Mouse (Mus musculus) ES-E14 (cell line): ENCODE data around the gene Cga. TPM values are rescaled to one million over a fixed set of nuclear protein-coding genes. Genes with fewer than 3 reads are reported as not detected.

Experiments
- DNase-seq: peaks from one replicate; pipeline ENCODE4 v3.0.0-alpha.2; 2013; ENCODE audit warnings: low read depth, low spot score
- H3K27ac ChIP-seq: 2 replicates; pipeline ENCODE4 v1.5.1; 2012; ENCODE audit warnings: low read depth, mild to moderate bottlenecking, low read length, moderate library complexity, mixed read lengths; ENCODE audit not compliant: poor library complexity, insufficient read depth, severe bottlenecking
- H3K36me3 ChIP-seq: 2 replicates; pipeline ENCODE4 v1.6.1; 2012; ENCODE audit warnings: mild to moderate bottlenecking, low read length, moderate library complexity, mixed read lengths; ENCODE audit not compliant: control insufficient read depth, poor library complexity, insufficient read depth, severe bottlenecking
- H3K4me1 ChIP-seq, 2 experiments: fragments of 150-350 bp in 1 of 2; sonication (generic) in 1 of 2; 2 replicates each; pipeline ENCODE4 v1.6.1; 2012; ENCODE audit warnings: low read length in 2 of 2, mild to moderate bottlenecking in 1 of 2, mixed read lengths in 1 of 2; ENCODE audit not compliant: control insufficient read depth in 2 of 2, insufficient read depth in 2 of 2, poor library complexity in 1 of 2
- H3K4me3 ChIP-seq, 2 experiments: fragments of 150-350 bp in 1 of 2; sonication (generic) in 1 of 2; 2 replicates each; pipeline ENCODE4 v1.5.1; 2012; ENCODE audit warnings: low read length in 2 of 2, low read depth in 1 of 2, mild to moderate bottlenecking in 1 of 2, mixed read lengths in 1 of 2; ENCODE audit not compliant: insufficient read depth in 1 of 2, poor library complexity in 1 of 2, severe bottlenecking in 1 of 2
- H3K9ac ChIP-seq: 2 replicates; pipeline ENCODE4 v1.6.1; 2012; ENCODE audit warnings: low read depth, mild to moderate bottlenecking, low read length, mixed read lengths; ENCODE audit not compliant: poor library complexity, insufficient read depth, severe bottlenecking
- H3K9me3 ChIP-seq: fragments of 150-350 bp; sonication (generic); 2 replicates; pipeline ENCODE4 v1.6.1; 2012; ENCODE audit warnings: low read depth, mild to moderate bottlenecking, low read length; ENCODE audit not compliant: control insufficient read depth, insufficient read depth
- CHD2 ChIP-seq: IDR thresholded peaks from 2 replicates; pipeline ENCODE4 v1.6.1; 2014; ENCODE audit warnings: mild to moderate bottlenecking, low read depth, low read length, inconsistent platforms
- HCFC1 ChIP-seq: IDR thresholded peaks from 2 replicates; pipeline ENCODE4 v1.6.1; 2012; ENCODE audit warnings: low read length, inconsistent platforms, borderline replicate concordance; ENCODE audit not compliant: insufficient read depth
- MAFK ChIP-seq: IDR thresholded peaks from 2 replicates; pipeline ENCODE4 v1.6.1; 2014; ENCODE audit warnings: mild to moderate bottlenecking, low read depth, low read length, inconsistent platforms; ENCODE audit not compliant: insufficient read depth
- ZC3H11A ChIP-seq: IDR thresholded peaks from 2 replicates; pipeline ENCODE4 v1.6.1; 2012; ENCODE audit warnings: low read depth, mild to moderate bottlenecking, inconsistent platforms, low read length, borderline replicate concordance
- ZNF384 ChIP-seq: IDR thresholded peaks from 2 replicates; pipeline ENCODE4 v1.6.1; 2012; ENCODE audit warnings: low read depth, low read length, inconsistent platforms
- in situ Hi-C, 2 experiments: fragments of 600-800 bp; cut with MboI; formaldehyde crosslinking; loops; one replicate each; pipeline ENCODE4 v1.15.1; 2025; ENCODE audit warnings: low sequenced_read_pairs in 2 of 2, inconsistent platforms in 1 of 2; ENCODE audit not compliant: unreplicated experiment in 2 of 2
- total RNA-seq: library from RNA; depleted of rRNA; stranded (reverse); fragments of 300-350 nt; gene quantifications from 2 replicates; pipeline ENCODE4 v1.2.3, GENCODE M21; 2012

Cga gene
- total RNA-seq, 1 experiment, result 0.89 TPM

DNA sequence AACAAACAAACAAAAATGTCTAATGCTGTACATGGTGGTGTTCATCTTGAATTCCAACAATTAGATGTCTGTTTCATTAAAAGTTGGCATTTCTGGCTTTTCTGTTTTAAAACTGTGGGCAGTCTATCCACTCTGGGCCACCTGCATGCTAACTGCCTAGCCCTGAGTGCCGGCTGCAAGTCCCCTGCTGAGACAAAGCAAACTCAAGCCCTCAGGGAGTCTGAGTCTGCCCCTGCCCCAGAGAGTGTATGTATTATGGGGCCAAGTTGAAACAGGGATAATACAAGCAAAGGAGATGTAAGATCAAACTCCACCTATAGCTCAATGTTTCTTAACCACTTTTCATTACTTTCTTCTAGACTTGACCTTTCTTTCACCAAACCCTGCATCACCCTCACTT lies 37.6 kb upstream of the Cga start:
- TF ChIP-seq HCFC1 (no peak), ZNF384 (no peak), CHD2 (no peak), ZC3H11A (no peak), MAFK (no peak)
- Histone ChIP-seq H3K36me3 (peaks cover 6% of the 10 kb centered on the region; the same call in 1 of the 2 replicates), H3K9me3 (no peaks in the 10 kb centered on the region), H3K4me3 (no peak overlapping the region), H3K4me1 (peaks cover 2 to 9% of the 10 kb centered on the region in 2 experiments; a peak in 1 of 4 replicates), H3K9ac (no peak overlapping the region), H3K27ac (no peak overlapping the region)
- peak; percentile 37 for DNase-seq
- in situ Hi-C loops, result no loop called here

DNA sequence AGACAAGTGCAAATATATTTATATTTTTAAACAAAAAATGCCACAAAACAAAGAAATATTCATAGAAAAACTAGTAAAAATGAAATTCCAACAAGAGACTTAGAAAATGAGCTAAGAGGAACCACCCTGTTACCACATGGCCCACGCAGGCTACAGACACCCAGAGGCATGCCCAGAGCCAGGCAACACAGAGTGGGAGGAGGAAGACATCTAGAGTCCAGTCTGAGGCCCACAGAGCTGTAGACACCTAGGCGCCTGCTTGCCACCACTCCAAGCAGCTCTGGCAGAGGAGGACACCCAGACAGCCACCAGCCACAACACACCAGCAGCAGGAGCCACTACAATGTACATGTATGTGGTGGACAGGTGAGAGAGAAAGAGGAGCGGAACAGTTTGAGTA lies 34.7 kb upstream of the Cga start:
- H3K9me3 ChIP-seq, result no peaks in the 10 kb centered on the region
- H3K9ac ChIP-seq, result no peak overlapping the region
- peaks cover 9% of the 10 kb centered on the region; the same call in 1 of the 2 replicates for H3K36me3 ChIP-seq
- H3K4me1 ChIP-seq, result peaks cover 2 to 12% of the 10 kb centered on the region in 2 experiments; a peak in 1 of 4 replicates
- H3K27ac ChIP-seq, result no peak overlapping the region
- no peak overlapping the region for H3K4me3 ChIP-seq
- DNase-seq, result no peak
- no peak for TF ChIP-seq MAFK
- TF ChIP-seq CHD2, result no peak
- TF ChIP-seq ZNF384, result no peak
- TF ChIP-seq ZC3H11A, result no peak
- no peak for TF ChIP-seq HCFC1
- in situ Hi-C loops, result no loop called here

- in situ Hi-C loops, result no loop called here
- Histone ChIP-seq H3K4me1 (peaks cover 2 to 12% of the 10 kb centered on the region in 2 experiments; a peak in 1 of 4 replicates), H3K4me3 (no peak overlapping the region), H3K27ac (no peak overlapping the region), H3K9ac (no peak overlapping the region), H3K36me3 (peaks cover 7% of the 10 kb centered on the region; the same call in 1 of the 2 replicates), H3K9me3 (no peaks in the 10 kb centered on the region)
- TF ChIP-seq ZC3H11A (no peak), CHD2 (no peak), MAFK (no peak), ZNF384 (no peak)
- DNase-seq, result no peak
Observed at GRCm38 (mm10) chr4:34859416-34859815, 34.2 kb upstream of the Cga start.

- TF ChIP-seq ZNF384 (no peak), MAFK (no peak), CHD2 (no peak), HCFC1 (no peak), ZC3H11A (no peak)
- Histone ChIP-seq H3K4me3 (no peak overlapping the region), H3K27ac (no peak overlapping the region), H3K4me1 (peaks cover 0 to 12% of the 10 kb centered on the region in 2 experiments; a peak in 1 of 4 replicates), H3K9me3 (no peaks in the 10 kb centered on the region), H3K9ac (no peak overlapping the region), H3K36me3 (peaks cover 7% of the 10 kb centered on the region; the same call in 1 of the 2 replicates)
- DNase-seq, result no peak
- in situ Hi-C loops, result no loop called here
Observed at GRCm38 (mm10) chr4:34861438-34861837, 32.1 kb upstream of the Cga start.

- in situ Hi-C loops, result no loop called here
- Histone ChIP-seq H3K27ac (no peak overlapping the region), H3K4me1 (peaks cover 17 to 23% of the 10 kb centered on the region in 2 experiments), H3K9ac (no peak overlapping the region), H3K9me3 (no peaks in the 10 kb centered on the region), H3K4me3 (no peak overlapping the region), H3K36me3 (no peaks in the 10 kb centered on the region; the same call in 1 of the 2 replicates)
- DNase-seq, result no peak
- TF ChIP-seq CHD2 (no peak), HCFC1 (no peak), MAFK (no peak), ZC3H11A (no peak), ZNF384 (no peak)
Observed at GRCm38 (mm10) chr4:34869813-34870212, 23.8 kb upstream of the Cga start.
